Mouse (Mus musculus): ENCODE measurements around the gene Gsk3b. TPM values are rescaled to one million over a fixed set of nuclear protein-coding genes. Genes with fewer than 3 reads are reported as not detected.
"Not testable (repeated sequence)": the region's sequence is repeated elsewhere in the genome, so short reads cannot be mapped to it uniquely, and the experiment has no call there.

The Gsk3b gene
- total and polyA plus RNA-seq, 2 experiments, result 4.8 to 11.8 TPM

GRCm38 (mm10) chr16:38191460-38191859 lies 102.7 kb downstream of the Gsk3b start:
- H3K4me1 ChIP-seq (ENCODE audit: control insufficient read depth, insufficient read depth, low read length), result no peaks in the 10 kb centered on the region
- no peak overlapping the region for H3K9ac ChIP-seq (ENCODE audit: low read depth, low read length)
- no peak for DNase-seq (ENCODE audit: extremely low read depth, low read depth, low spot score)
- peaks cover 3% of the 10 kb centered on the region; the same call in 1 of the 2 replicates for H3K79me2 ChIP-seq (ENCODE audit: control insufficient read depth, insufficient read depth, low read length)
- no peak overlapping the region for H3K4me3 ChIP-seq (ENCODE audit: insufficient read depth, low read depth, low read length)
- no peak overlapping the region for H3K27ac ChIP-seq (replicated peaks; ENCODE audit: insufficient read depth, low read depth, low read length)
- H3K36me3 ChIP-seq (ENCODE audit: control insufficient read depth, insufficient read depth, low read length), result peaks cover 41% of the 10 kb centered on the region
- H3K27me3 ChIP-seq (ENCODE audit: control insufficient read depth, insufficient read depth, low read length), result no peaks in the 10 kb centered on the region
- TF ChIP-seq POLR2A (IDR thresholded peaks at IDR 0.05; ENCODE audit: extremely low read depth, insufficient read depth, low read length) (no peak), CTCF (IDR thresholded peaks at IDR 0.05; ENCODE audit: low read depth, low read length) (no peak)
- 72% methylated on average over 6 of the region's 6 CpGs for WGBS

DNA sequence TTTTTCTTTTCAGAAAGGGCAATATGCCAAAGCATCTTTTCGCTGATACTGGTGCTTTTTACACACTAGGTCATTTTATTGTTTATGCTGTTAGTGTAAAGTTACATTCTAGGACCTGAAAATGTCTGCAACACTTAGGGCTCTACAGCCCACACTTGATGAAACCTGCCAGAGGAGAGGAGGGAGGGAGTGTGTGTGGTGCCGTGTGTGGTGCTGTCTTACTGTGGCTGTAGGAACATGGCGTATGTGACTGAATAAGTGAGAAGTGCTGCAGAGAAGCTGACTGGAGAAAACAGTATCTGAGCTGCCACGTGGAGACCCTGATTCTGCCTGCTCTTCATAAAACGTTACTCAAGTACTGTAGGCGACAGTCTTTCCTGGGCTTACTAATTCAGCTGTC lies 103.8 kb downstream of the Gsk3b start:
- no peak overlapping the region for H3K27ac ChIP-seq (replicated peaks; ENCODE audit: insufficient read depth, low read depth, low read length)
- 92% methylated on average over 6 of the region's 6 CpGs for WGBS
- TF ChIP-seq POLR2A (IDR thresholded peaks at IDR 0.05; ENCODE audit: extremely low read depth, insufficient read depth, low read length) (no peak), CTCF (IDR thresholded peaks at IDR 0.05; ENCODE audit: low read depth, low read length) (no peak)

DNA sequence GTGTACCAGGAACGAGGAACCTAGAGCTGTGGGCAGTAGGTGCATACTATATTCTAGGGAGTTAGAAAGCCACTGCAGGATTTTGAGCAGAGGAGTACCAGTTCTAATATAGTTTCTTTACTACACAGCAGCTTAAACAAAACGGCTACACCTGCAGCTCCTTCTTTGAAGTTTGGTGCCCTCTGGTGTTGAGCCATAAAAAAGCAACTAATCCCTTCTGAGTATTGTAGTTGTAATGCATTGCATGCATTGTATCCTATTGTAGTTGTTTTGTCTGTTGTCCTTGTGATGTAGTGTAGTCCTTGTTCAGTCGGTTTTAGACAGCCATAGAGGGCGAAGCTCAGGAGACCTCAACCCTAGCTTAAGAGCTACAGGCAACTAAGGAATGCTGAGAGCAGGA lies 108.5 kb downstream of the Gsk3b start:
- DNase-seq (ENCODE audit: extremely low read depth, low read depth, low spot score), result peak; percentile 52
- WGBS, result 51% methylated on average over 4 of the region's 4 CpGs
- Histone ChIP-seq H3K9ac (ENCODE audit: low read depth, low read length) (no peak overlapping the region), H3K27me3 (ENCODE audit: control insufficient read depth, insufficient read depth, low read length) (no peaks in the 10 kb centered on the region), H3K79me2 (ENCODE audit: control insufficient read depth, insufficient read depth, low read length) (peaks cover 4% of the 10 kb centered on the region; the same call in 1 of the 2 replicates), H3K4me3 (ENCODE audit: insufficient read depth, low read depth, low read length) (no peak overlapping the region), H3K27ac (replicated peaks; ENCODE audit: insufficient read depth, low read depth, low read length) (no peak overlapping the region), H3K36me3 (ENCODE audit: control insufficient read depth, insufficient read depth, low read length) (peaks cover 21% of the 10 kb centered on the region), H3K4me1 (ENCODE audit: control insufficient read depth, insufficient read depth, low read length) (peaks cover 8% of the 10 kb centered on the region; the same call in 1 of the 2 replicates)
- peak; percentile 50; the same call in 1 of the 2 replicates for TF ChIP-seq CTCF (IDR thresholded peaks at IDR 0.05; ENCODE audit: low read depth, low read length)
- TF ChIP-seq POLR2A (IDR thresholded peaks at IDR 0.05; ENCODE audit: extremely low read depth, insufficient read depth, low read length), result no peak

More for the DNA sequence above, 103.8 kb downstream of the Gsk3b start:
- Histone ChIP-seq H3K36me3 (ENCODE audit: control insufficient read depth, insufficient read depth, low read length) (peaks cover 39% of the 10 kb centered on the region), H3K79me2 (ENCODE audit: control insufficient read depth, insufficient read depth, low read length) (peaks cover 3% of the 10 kb centered on the region; the same call in 1 of the 2 replicates), H3K4me1 (ENCODE audit: control insufficient read depth, insufficient read depth, low read length) (no peaks in the 10 kb centered on the region), H3K27me3 (ENCODE audit: control insufficient read depth, insufficient read depth, low read length) (no peaks in the 10 kb centered on the region), H3K9ac (ENCODE audit: low read depth, low read length) (no peak overlapping the region), H3K4me3 (ENCODE audit: insufficient read depth, low read depth, low read length) (no peak overlapping the region)
- DNase-seq (ENCODE audit: extremely low read depth, low read depth, low spot score), result no peak

- Histone ChIP-seq H3K4me1 (ENCODE audit: control insufficient read depth, insufficient read depth, low read length) (no peaks in the 10 kb centered on the region), H3K36me3 (ENCODE audit: control insufficient read depth, insufficient read depth, low read length) (peaks cover 20% of the 10 kb centered on the region), H3K9ac (ENCODE audit: low read depth, low read length) (no peak overlapping the region), H3K79me2 (ENCODE audit: control insufficient read depth, insufficient read depth, low read length) (peaks cover 9% of the 10 kb centered on the region; the same call in 1 of the 2 replicates), H3K4me3 (ENCODE audit: insufficient read depth, low read depth, low read length) (no peak overlapping the region), H3K27ac (replicated peaks; ENCODE audit: insufficient read depth, low read depth, low read length) (no peak overlapping the region), H3K27me3 (ENCODE audit: control insufficient read depth, insufficient read depth, low read length) (no peaks in the 10 kb centered on the region)
- 95% methylated on average over 7 of the region's 7 CpGs for WGBS
- DNase-seq (ENCODE audit: extremely low read depth, low read depth, low spot score), result no peak
- TF ChIP-seq POLR2A (IDR thresholded peaks at IDR 0.05; ENCODE audit: extremely low read depth, insufficient read depth, low read length) (no peak), CTCF (IDR thresholded peaks at IDR 0.05; ENCODE audit: low read depth, low read length) (no peak)
These were observed 116.5 kb downstream of the Gsk3b start for GRCm38 (mm10) chr16:38205272-38205671.

- not testable (repeated sequence) for H3K27ac ChIP-seq (replicated peaks; ENCODE audit: insufficient read depth, low read depth, low read length); H3K4me1 ChIP-seq (ENCODE audit: control insufficient read depth, insufficient read depth, low read length); H3K27me3 ChIP-seq (ENCODE audit: control insufficient read depth, insufficient read depth, low read length); H3K79me2 ChIP-seq (ENCODE audit: control insufficient read depth, insufficient read depth, low read length); DNase-seq (ENCODE audit: extremely low read depth, low read depth, low spot score); H3K4me3 ChIP-seq (ENCODE audit: insufficient read depth, low read depth, low read length); H3K9ac ChIP-seq (ENCODE audit: low read depth, low read length)
- WGBS, result 97% methylated on average over 5 of the region's 5 CpGs
- H3K36me3 ChIP-seq (ENCODE audit: control insufficient read depth, insufficient read depth, low read length), result peaks cover 32% of the 10 kb centered on the region
These were observed 133.7 kb downstream of the Gsk3b start for GRCm38 (mm10) chr16:38222491-38222890.

DNA sequence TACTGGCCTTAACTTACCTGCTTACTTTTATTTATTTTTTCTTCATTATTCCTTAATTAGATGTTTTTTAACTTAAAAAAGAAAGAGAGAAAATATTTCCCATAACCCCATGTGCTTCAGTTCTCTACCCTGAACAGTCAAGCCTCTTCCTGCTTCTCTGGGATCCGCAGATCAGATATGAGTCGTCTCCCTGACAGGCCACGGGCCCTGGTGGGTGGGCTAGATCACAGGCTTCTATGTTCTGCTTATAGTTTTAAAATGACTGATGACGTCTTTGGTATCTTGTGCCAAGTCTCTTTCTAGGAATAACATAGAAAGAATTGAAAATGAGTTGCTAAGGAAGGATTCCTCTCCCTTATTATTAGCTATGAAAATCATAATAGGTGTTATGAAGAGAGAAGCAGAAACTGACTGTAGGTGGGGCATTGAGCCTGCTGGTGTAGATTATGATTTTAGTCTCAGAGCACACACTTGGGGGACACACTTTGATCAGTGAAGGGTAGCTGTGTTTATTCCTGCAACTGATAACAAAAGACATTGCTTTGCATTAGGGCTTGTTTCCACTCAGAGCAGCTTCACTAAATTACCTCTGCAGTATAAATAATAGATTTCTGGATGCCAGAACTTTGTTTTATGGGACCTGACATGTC lies 148.3 kb downstream of the Gsk3b start:
- Histone ChIP-seq H3K9ac (ENCODE audit: low read depth, low read length) (no peak overlapping the region), H3K27ac (replicated peaks; ENCODE audit: insufficient read depth, low read depth, low read length) (no peak overlapping the region), H3K27me3 (ENCODE audit: control insufficient read depth, insufficient read depth, low read length) (no peaks in the 10 kb centered on the region), H3K4me1 (ENCODE audit: control insufficient read depth, insufficient read depth, low read length) (no peaks in the 10 kb centered on the region), H3K36me3 (ENCODE audit: control insufficient read depth, insufficient read depth, low read length) (peaks cover 12% of the 10 kb centered on the region), H3K4me3 (ENCODE audit: insufficient read depth, low read depth, low read length) (no peak overlapping the region), H3K79me2 (ENCODE audit: control insufficient read depth, insufficient read depth, low read length) (no peaks in the 10 kb centered on the region)
- DNase-seq (ENCODE audit: extremely low read depth, low read depth, low spot score), result no peak
- TF ChIP-seq POLR2A (IDR thresholded peaks at IDR 0.05; ENCODE audit: extremely low read depth, insufficient read depth, low read length), result no peak
- no peak for TF ChIP-seq CTCF (IDR thresholded peaks at IDR 0.05; ENCODE audit: low read depth, low read length)
- 73% methylated on average over 4 of the region's 4 CpGs for WGBS

Data from liver, adult 2 months (tissue).